Mouse (Mus musculus) E14TG2a.4 (cell line): ENCODE results near the gene Nwd1.

Experiments used
- H3K27me3 ChIP-seq: 2 replicates; pipeline ENCODE4 v1.6.1; 2014; ENCODE audit warnings: low read length, control low read depth; ENCODE audit not compliant: insufficient read depth
- H3K36me3 ChIP-seq: 2 replicates; pipeline ENCODE4 v1.6.1; 2014; ENCODE audit warnings: low read length, control low read depth; ENCODE audit not compliant: insufficient read depth
- H3K4me1 ChIP-seq: replicated peaks from 2 replicates; pipeline ENCODE4 v1.6.1; 2014; ENCODE audit warnings: low read depth, low read length, control low read depth
- H3K4me3 ChIP-seq: replicated peaks from 2 replicates; pipeline ENCODE4 v1.5.1; 2014; ENCODE audit warnings: mild to moderate bottlenecking, low read length
- H3K9me3 ChIP-seq: 2 replicates; pipeline ENCODE4 v1.6.1; 2014; ENCODE audit warnings: low read length, control low read depth
- CTCF ChIP-seq: conservative IDR thresholded peaks from 2 replicates; pipeline ENCODE4 v1.5.1; 2014; ENCODE audit warnings: low read length
- NANOG ChIP-seq: IDR thresholded peaks from 2 replicates; pipeline ENCODE4 v1.6.1; 2014; ENCODE audit warnings: borderline replicate concordance, low read length, mixed read lengths
- POU5F1 ChIP-seq: IDR thresholded peaks from 2 replicates; pipeline ENCODE4 v1.6.1; 2014; ENCODE audit warnings: low read length, borderline replicate concordance

The Nwd1 gene

GRCm38 (mm10) chr8:72722769-72723650 lies 76.5 kb downstream of the Nwd1 start, which contains the start of gene Sin3b:
Sin3b (plus strand) TSS chr8:72723285.
- H3K9me3 ChIP-seq: no peaks in the 10 kb centered on the region
- no peak for TF ChIP-seq POU5F1
- no peak for TF ChIP-seq NANOG
- no peak for TF ChIP-seq CTCF
- H3K36me3 ChIP-seq: peaks cover 41% of the 10 kb centered on the region
- peaks cover 12% of the 10 kb centered on the region for H3K27me3 ChIP-seq
- peaks cover 11% of the 10 kb centered on the region for H3K4me1 ChIP-seq
- peak within 1 kb of the TSS; percentile 95 for H3K4me3 ChIP-seq

- TF ChIP-seq POU5F1 (no peak), NANOG (no peak), CTCF (no peak)
- Histone ChIP-seq H3K9me3 (no peaks in the 10 kb centered on the region), H3K4me3 (peak overlapping the region; percentile 95), H3K27me3 (peaks cover 12% of the 10 kb centered on the region), H3K36me3 (peaks cover 47% of the 10 kb centered on the region), H3K4me1 (peaks cover 12% of the 10 kb centered on the region)
These were observed 77.1 kb downstream of the Nwd1 start for GRCm38 (mm10) chr8:72723651-72724001.

- TF ChIP-seq NANOG (no peak), POU5F1 (no peak), CTCF (no peak)
- Histone ChIP-seq H3K4me3 (no peak overlapping the region), H3K4me1 (peaks cover 28% of the 10 kb centered on the region), H3K27me3 (peaks cover 6% of the 10 kb centered on the region), H3K9me3 (no peaks in the 10 kb centered on the region), H3K36me3 (peaks cover 96% of the 10 kb centered on the region)
These were observed 82.1 kb downstream of the Nwd1 start for GRCm38 (mm10) chr8:72728636-72729035.

GRCm38 (mm10) chr8:72735001-72735400 lies 88.5 kb downstream of the Nwd1 start:
- Histone ChIP-seq H3K4me1 (peaks cover 59% of the 10 kb centered on the region), H3K36me3 (peaks cover 98% of the 10 kb centered on the region), H3K9me3 (no peaks in the 10 kb centered on the region), H3K4me3 (no peak overlapping the region), H3K27me3 (no peaks in the 10 kb centered on the region)
- TF ChIP-seq CTCF (0 out of 2 replicates have a peak, but pooled peaks have one; percentile 3), NANOG (no peak)

GRCm38 (mm10) chr8:72736868-72737267 lies 90.4 kb downstream of the Nwd1 start:
- no peaks in the 10 kb centered on the region for H3K9me3 ChIP-seq
- peaks cover 93% of the 10 kb centered on the region for H3K36me3 ChIP-seq
- no peaks in the 10 kb centered on the region for H3K27me3 ChIP-seq
- TF ChIP-seq NANOG (no peak), POU5F1 (no peak), CTCF (no peak)
- H3K4me3 ChIP-seq: no peak overlapping the region
- peaks cover 69% of the 10 kb centered on the region for H3K4me1 ChIP-seq

GRCm38 (mm10) chr8:72746061-72746460 lies 99.5 kb downstream of the Nwd1 start:
- TF ChIP-seq NANOG (no peak), POU5F1 (no peak), CTCF (peak; percentile 80)
- Histone ChIP-seq H3K4me1 (peaks cover 31% of the 10 kb centered on the region), H3K36me3 (peaks cover 97% of the 10 kb centered on the region), H3K9me3 (no peaks in the 10 kb centered on the region), H3K27me3 (peaks cover 21% of the 10 kb centered on the region), H3K4me3 (no peak overlapping the region)

GRCm38 (mm10) chr8:72749846-72750245 lies 103.3 kb downstream of the Nwd1 start:
- Histone ChIP-seq H3K4me3 (peak overlapping the region; percentile 78), H3K4me1 (peaks cover 28% of the 10 kb centered on the region)
- TF ChIP-seq POU5F1 (no peak), CTCF (no peak), NANOG (no peak)

GRCm38 (mm10) chr8:72750266-72750665 lies 103.8 kb downstream of the Nwd1 start:
- H3K27me3 ChIP-seq: peaks cover 21% of the 10 kb centered on the region
- peaks cover 93% of the 10 kb centered on the region for H3K36me3 ChIP-seq
- H3K9me3 ChIP-seq: no peaks in the 10 kb centered on the region
- H3K4me3 ChIP-seq: peak overlapping the region; percentile 78
- peaks cover 28% of the 10 kb centered on the region for H3K4me1 ChIP-seq
- no peak for TF ChIP-seq CTCF
- no peak for TF ChIP-seq POU5F1
- no peak for TF ChIP-seq NANOG

More at GRCm38 (mm10) chr8:72749846-72750245, 103.3 kb downstream of the Nwd1 start:
- H3K36me3 ChIP-seq: peaks cover 95% of the 10 kb centered on the region
- no peaks in the 10 kb centered on the region for H3K9me3 ChIP-seq
- H3K27me3 ChIP-seq: peaks cover 21% of the 10 kb centered on the region

GRCm38 (mm10) chr8:72751126-72751525 lies 104.6 kb downstream of the Nwd1 start:
- Histone ChIP-seq H3K4me3 (no peak overlapping the region), H3K4me1 (peaks cover 24% of the 10 kb centered on the region), H3K36me3 (peaks cover 93% of the 10 kb centered on the region), H3K27me3 (peaks cover 21% of the 10 kb centered on the region), H3K9me3 (no peaks in the 10 kb centered on the region)
- TF ChIP-seq CTCF (no peak), NANOG (no peak), POU5F1 (no peak)
